Mouse (Mus musculus): ENCODE measurements around the gene S100a1. TPM values are rescaled to one million over a fixed set of nuclear protein-coding genes. Genes with fewer than 3 reads are reported as not detected.
A peak's percentile ranks its signal among the peaks of the same experiment; 100 is the strongest.

The S100a1 gene
- polyA plus RNA-seq, 1 experiment = not detected

GRCm38 (mm10) chr3:90475831-90476611 is 38.2 kb downstream of the S100a1 start, which contains the start of gene Ilf2:
Ilf2 (plus strand) TSS chr3:90476126.
- H3K4me1 ChIP-seq (ENCODE audit: control insufficient read depth, insufficient read depth, low read length) = peaks cover 2% of the 10 kb centered on the region; the same call in 1 of the 2 replicates
- WGBS = under 1% methylated on average over 45 of the region's 45 CpGs
- H3K4me3 ChIP-seq (ENCODE audit: insufficient read depth, low read depth, low read length) = peak within 1 kb of the TSS; percentile 87
- TF ChIP-seq POLR2A (IDR thresholded peaks at IDR 0.05; ENCODE audit: insufficient read depth, low read depth, low read length) (peak; percentile 58; the same call in 1 of the 2 replicates), CTCF (IDR thresholded peaks at IDR 0.05; ENCODE audit: insufficient read depth, low read depth, low read length) (no peak)
- H3K27ac ChIP-seq (ENCODE audit: insufficient read depth, low read depth, low read length) = peak within 1 kb of the TSS; percentile 79; the same call in 1 of the 2 replicates

- Histone ChIP-seq H3K27ac (ENCODE audit: insufficient read depth, low read depth, low read length) (no peak overlapping the region), H3K4me3 (ENCODE audit: insufficient read depth, low read depth, low read length) (no peak overlapping the region), H3K4me1 (ENCODE audit: control insufficient read depth, insufficient read depth, low read length) (peaks cover 2% of the 10 kb centered on the region; the same call in 1 of the 2 replicates)
- TF ChIP-seq CTCF (IDR thresholded peaks at IDR 0.05; ENCODE audit: insufficient read depth, low read depth, low read length) (no peak), POLR2A (IDR thresholded peaks at IDR 0.05; ENCODE audit: insufficient read depth, low read depth, low read length) (no peak)
- 32% methylated on average over 16 of the region's 16 CpGs for WGBS
These were observed 38.9 kb downstream of the S100a1 start for GRCm38 (mm10) chr3:90475151-90475830.

GRCm38 (mm10) chr3:90472213-90472612 is 42.0 kb downstream of the S100a1 start:
- Histone ChIP-seq H3K27ac (ENCODE audit: insufficient read depth, low read depth, low read length) (no peak overlapping the region), H3K4me3 (ENCODE audit: insufficient read depth, low read depth, low read length) (no peak overlapping the region), H3K4me1 (ENCODE audit: control insufficient read depth, insufficient read depth, low read length) (peaks cover 2% of the 10 kb centered on the region; the same call in 1 of the 2 replicates)
- TF ChIP-seq CTCF (IDR thresholded peaks at IDR 0.05; ENCODE audit: insufficient read depth, low read depth, low read length) = no peak
- no peak for TF ChIP-seq POLR2A (IDR thresholded peaks at IDR 0.05; ENCODE audit: insufficient read depth, low read depth, low read length)
- WGBS = 15% methylated on average over 3 of the region's 3 CpGs

GRCm38 (mm10) chr3:90467618-90468300 is 46.4 kb downstream of the S100a1 start:
- no peak overlapping the region for H3K4me3 ChIP-seq (ENCODE audit: insufficient read depth, low read depth, low read length)
- H3K4me1 ChIP-seq (ENCODE audit: control insufficient read depth, insufficient read depth, low read length) = peaks cover 10% of the 10 kb centered on the region
- no peak for TF ChIP-seq POLR2A (IDR thresholded peaks at IDR 0.05; ENCODE audit: insufficient read depth, low read depth, low read length)
- TF ChIP-seq CTCF (IDR thresholded peaks at IDR 0.05; ENCODE audit: insufficient read depth, low read depth, low read length) = no peak
- 93% methylated on average over 10 of the region's 10 CpGs for WGBS
- no peak overlapping the region for H3K27ac ChIP-seq (ENCODE audit: insufficient read depth, low read depth, low read length)

GRCm38 (mm10) chr3:90466311-90466766 is 47.9 kb downstream of the S100a1 start:
- Histone ChIP-seq H3K4me3 (ENCODE audit: insufficient read depth, low read depth, low read length) (peak overlapping the region; percentile 58), H3K4me1 (ENCODE audit: control insufficient read depth, insufficient read depth, low read length) (peaks cover 10% of the 10 kb centered on the region), H3K27ac (ENCODE audit: insufficient read depth, low read depth, low read length) (no peak overlapping the region)
- under 1% methylated on average over 15 of the region's 15 CpGs for WGBS
- TF ChIP-seq CTCF (IDR thresholded peaks at IDR 0.05; ENCODE audit: insufficient read depth, low read depth, low read length) (0 out of 2 replicates have a peak, but pooled peaks have one; percentile 29), POLR2A (IDR thresholded peaks at IDR 0.05; ENCODE audit: insufficient read depth, low read depth, low read length) (no peak)

GRCm38 (mm10) chr3:90465686-90466310 is 48.4 kb downstream of the S100a1 start, which contains the start of gene Npr1:
Npr1 (minus strand) TSS chr3:90465866.
- peak within 1 kb of the TSS; percentile 58 for H3K4me3 ChIP-seq (ENCODE audit: insufficient read depth, low read depth, low read length)
- H3K27ac ChIP-seq (ENCODE audit: insufficient read depth, low read depth, low read length) = no peak within 1 kb of the TSS
- WGBS = under 1% methylated on average over 45 of the region's 49 CpGs
- H3K4me1 ChIP-seq (ENCODE audit: control insufficient read depth, insufficient read depth, low read length) = peaks cover 10% of the 10 kb centered on the region
- TF ChIP-seq POLR2A (IDR thresholded peaks at IDR 0.05; ENCODE audit: insufficient read depth, low read depth, low read length) (no peak), CTCF (IDR thresholded peaks at IDR 0.05; ENCODE audit: insufficient read depth, low read depth, low read length) (no peak)

GRCm38 (mm10) chr3:90465081-90465685 is 49.0 kb downstream of the S100a1 start:
- Histone ChIP-seq H3K27ac (ENCODE audit: insufficient read depth, low read depth, low read length) (no peak overlapping the region), H3K4me1 (ENCODE audit: control insufficient read depth, insufficient read depth, low read length) (peaks cover 10% of the 10 kb centered on the region), H3K4me3 (ENCODE audit: insufficient read depth, low read depth, low read length) (peak overlapping the region; percentile 58)
- no peak for TF ChIP-seq POLR2A (IDR thresholded peaks at IDR 0.05; ENCODE audit: insufficient read depth, low read depth, low read length)
- no peak for TF ChIP-seq CTCF (IDR thresholded peaks at IDR 0.05; ENCODE audit: insufficient read depth, low read depth, low read length)
- 1% methylated on average over 75 of the region's 75 CpGs for WGBS

Data from olfactory bulb, adult 2 months (tissue).